Comparison of ENCODE assay signal across 20 mouse cellular contexts in genomic region chr8:124198230-124198629, GRCm38 (mm10). TPM values are rescaled to one million over a fixed set of nuclear protein-coding genes. Genes with fewer than 3 reads are reported as not detected.
A peak's percentile ranks its signal among the peaks of the same experiment; 100 is the strongest.
DNase-seq lines count a peak whose midpoint lies in the region; TF ChIP-seq lines count a peak whose summit lies in the region.
"Had no signal": no experiment of that assay in that cellular context is flagged by ENCODE, and none has a peak within 500 bp of the region (broad histone marks: within the 10 kb centered on the region; RNA-seq: fewer than 3 reads in every experiment).

No protein-coding gene starts in this region.

- no peak for TF ChIP-seq POLR2A in ES-Bruce4 (IDR thresholded peaks at IDR 0.05; ENCODE audit: insufficient read depth, low read length)

- TF ChIP-seq CTCF in ES-Bruce4 (IDR thresholded peaks at IDR 0.05; ENCODE audit: low read depth, low read length) = no peak

- in situ Hi-C loops in ES-E14 (cut with MboI; ENCODE audit: low sequenced_read_pairs in 2 of 2, unreplicated experiment in 2 of 2) = no loop called here

- H3K27ac ChIP-seq in ES-Bruce4 (ENCODE audit: insufficient read depth, low read length) (no peak overlapping the region), ES-E14 (ENCODE audit: insufficient read depth, low read depth, low read length, poor library complexity, severe bottlenecking) (0 out of 2 replicates have a peak overlapping the region, but pooled peaks have one; percentile 15)
- H3K27ac ChIP-seq: embryonic facial prominence, embryonic 10.5 days; embryonic facial prominence, embryonic 12.5 days; forebrain, embryonic 13.5 days; forebrain, embryonic 15.5 days had no signal

- H3K36me3 ChIP-seq in ES-Bruce4 (ENCODE audit: control insufficient read depth, insufficient read depth, low read length, poor library complexity, severe bottlenecking) (no peaks in the 10 kb centered on the region), ES-E14 (ENCODE audit: control insufficient read depth, insufficient read depth, low read length, poor library complexity, severe bottlenecking) (no peaks in the 10 kb centered on the region)
- H3K36me3 ChIP-seq: embryonic facial prominence, embryonic 10.5 days; embryonic facial prominence, embryonic 12.5 days; forebrain, embryonic 15.5 days had no signal

- H3K9me3 ChIP-seq in ES-Bruce4 (replicated peaks; ENCODE audit: control insufficient read depth, insufficient read depth, low read length, poor library complexity, severe bottlenecking) = no peaks in the 10 kb centered on the region
- no peaks in the 10 kb centered on the region for H3K9me3 ChIP-seq in ES-E14 (ENCODE audit: control insufficient read depth, insufficient read depth, low read depth, low read length)
- H3K9me3 ChIP-seq: embryonic facial prominence, embryonic 10.5 days; embryonic facial prominence, embryonic 12.5 days; forebrain, embryonic 13.5 days; forebrain, embryonic 15.5 days had no signal

- no peaks in the 10 kb centered on the region for H3K27me3 ChIP-seq in ES-Bruce4 (ENCODE audit: control insufficient read depth, insufficient read depth, low read length, poor library complexity, severe bottlenecking)
- H3K27me3 ChIP-seq: CH12.LX; forebrain, embryonic 13.5 days; forebrain, embryonic 15.5 days had no signal

- no peak overlapping the region for H3K4me3 ChIP-seq in ES-Bruce4 (ENCODE audit: low read depth, low read length)
- no peak overlapping the region for H3K4me3 ChIP-seq in ES-E14 (ENCODE audit: insufficient read depth in 1 of 2, low read depth in 1 of 2, low read length in 2 of 2, poor library complexity in 1 of 2, severe bottlenecking in 1 of 2)
- H3K4me3 ChIP-seq: embryonic facial prominence, embryonic 10.5 days; embryonic facial prominence, embryonic 12.5 days; forebrain, embryonic 13.5 days; forebrain, embryonic 15.5 days had no signal

- H3K9ac ChIP-seq in ES-Bruce4 (ENCODE audit: low read depth, poor library complexity, severe bottlenecking) (no peak overlapping the region), ES-E14 (ENCODE audit: insufficient read depth, low read depth, low read length, poor library complexity, severe bottlenecking) (no peak overlapping the region)
- H3K9ac ChIP-seq: embryonic facial prominence, embryonic 12.5 days; forebrain, embryonic 13.5 days; forebrain, embryonic 15.5 days; forebrain, postnatal 0 days had no signal

- DNase-seq in ES-E14 (ENCODE audit: low read depth, low spot score) = peak; percentile 30
- DNase-seq in ZHBTc4 (ENCODE audit: low read depth, low spot score) = peak; percentile 86
- no peak for DNase-seq in lung, postnatal 10 days
- no peak for DNase-seq in left cerebral cortex, adult 18-20 months (ENCODE audit: low spot score in 2 of 2)
- DNase-seq: adrenal gland, adult 2 months; adrenal gland, postnatal 10 days; adrenal gland, postnatal 25 days; B cell, adult 2 months; cerebellum, adult 11-12 months; cerebellum, adult 2 months; cerebellum, adult 9-10 months; cerebellum, postnatal 10 days; cerebellum, postnatal 25 days; forebrain, postnatal 0 days had no signal

- H3K4me1 ChIP-seq in ES-Bruce4 (ENCODE audit: control insufficient read depth, insufficient read depth, low read length) = peaks cover 6% of the 10 kb centered on the region
- peaks cover 8 to 9% of the 10 kb centered on the region in 2 experiments; a peak in 2 of 4 replicates for H3K4me1 ChIP-seq in ES-E14 (ENCODE audit: control insufficient read depth in 2 of 2, insufficient read depth in 2 of 2, low read length in 2 of 2, poor library complexity in 1 of 2)
- H3K4me1 ChIP-seq: forebrain, embryonic 15.5 days had no signal

- TF ChIP-seq EP300 in ES-Bruce4 (IDR thresholded peaks at IDR 0.05; ENCODE audit: insufficient read depth, low read depth, low read length) = 0 out of 2 replicates have a peak, but pooled peaks have one; percentile 62

TF ChIP-seq in ES-E14, 5 proteins besides CTCF, POLR2A, EP300 and RAD21:
- TF ChIP-seq ZC3H11A (IDR thresholded peaks at IDR 0.05; ENCODE audit: borderline replicate concordance, low read depth, low read length) (no peak), CHD2 (IDR thresholded peaks at IDR 0.05; ENCODE audit: low read depth, low read length) (no peak)

RNA-seq across cellular contexts. Expression of gene Galnt2, which starts 33.0 kb away (rescaled TPM):
- polyA plus RNA-seq in ES-Bruce4 (2011; ENCODE audit: insufficient read depth, insufficient read length, low read depth, missing spikeins) = 5.6 and 11.5 TPM in 2 replicates
- 41.0 and 45.6 TPM in 2 replicates for total RNA-seq in ES-E14 (2012; rRNA removed)
- total RNA-seq in left cerebral cortex, adult 18-20 months (2021) = 10 to 100 TPM; 51.5 to 60.6 TPM

Comparison
In these comparisons a context has a peak if more than half of its experiments do, and no peak if none do; other contexts are left out.
1. DNase-seq: peak in ES-E14 (single experiment) and ZHBTc4 (single experiment); none in lung, postnatal 10 days (single experiment) and left cerebral cortex, adult 18-20 months (0 of 2).